Mouse (Mus musculus) MEL (cell line): ENCODE measurements around the gene Ppp3r1. TPM values are rescaled to one million over a fixed set of nuclear protein-coding genes. Genes with fewer than 3 reads are reported as not detected.

Source experiments
- DNase-seq: peaks from one replicate; pipeline ENCODE4 v3.0.0; 2011; ENCODE audit warnings: low read depth, low spot score
- H3K27ac ChIP-seq: 2 replicates; pipeline ENCODE4 v1.5.1; 2012; ENCODE audit warnings: low read depth, mild to moderate bottlenecking, control low read depth, low read length, moderate library complexity; ENCODE audit not compliant: control insufficient read depth
- H3K27me3 ChIP-seq, 2 experiments: fragments of 150-350 bp in 1 of 2; sonication (generic) in 1 of 2; 2 replicates each; pipeline ENCODE4 v1.6.1; 2012; ENCODE audit warnings: low read length in 2 of 2, mild to moderate bottlenecking in 2 of 2, improper control_type of control experiment in 1 of 2, moderate library complexity in 1 of 2; ENCODE audit not compliant: insufficient read depth in 2 of 2, control insufficient read depth in 1 of 2
- H3K36me3 ChIP-seq, 2 experiments: 2 replicates each; pipeline ENCODE4 v1.6.1; 2012 to 2014; ENCODE audit warnings: low read length in 2 of 2, improper control_type of control experiment in 1 of 2, inconsistent platforms in 1 of 2, mild to moderate bottlenecking in 1 of 2; ENCODE audit not compliant: insufficient read depth in 2 of 2, control insufficient read depth in 1 of 2
- H3K4me1 ChIP-seq, 2 experiments: fragments of 150-350 bp in 1 of 2; sonication (generic) in 1 of 2; 2 replicates each; pipeline ENCODE4 v1.6.1; 2012; ENCODE audit warnings: low read length in 2 of 2, improper control_type of control experiment in 1 of 2, mild to moderate bottlenecking in 1 of 2; ENCODE audit not compliant: insufficient read depth in 2 of 2, control insufficient read depth in 1 of 2
- H3K4me3 ChIP-seq, 2 experiments: fragments of 150-350 bp in 1 of 2; sonication (generic) in 1 of 2; 2 replicates each; pipeline ENCODE4 v1.5.1; 2012; ENCODE audit warnings: low read depth in 2 of 2, low read length in 2 of 2, mild to moderate bottlenecking in 2 of 2, moderate library complexity in 2 of 2, control low read depth in 1 of 2, improper control_type of control experiment in 1 of 2; ENCODE audit not compliant: control insufficient read depth in 1 of 2, insufficient read depth in 1 of 2
- H3K79me2 ChIP-seq: 2 replicates; pipeline ENCODE4 v1.6.1; 2012; ENCODE audit warnings: mild to moderate bottlenecking, low read length, moderate library complexity; ENCODE audit not compliant: control insufficient read depth, poor library complexity, insufficient read depth
- H3K9ac ChIP-seq: 2 replicates; pipeline ENCODE4 v1.6.1; 2012; ENCODE audit warnings: low read depth, mild to moderate bottlenecking, control low read depth, low read length, moderate library complexity; ENCODE audit not compliant: control insufficient read depth, poor library complexity, severe bottlenecking
- H3K9me3 ChIP-seq: fragments of 150-350 bp; sonication (generic); replicated peaks from 2 replicates; pipeline ENCODE4 v1.6.1; 2012; ENCODE audit warnings: mild to moderate bottlenecking, low read length, improper control_type of control experiment, moderate library complexity; ENCODE audit not compliant: insufficient read depth
- BHLHE40 ChIP-seq: IDR thresholded peaks from 2 replicates; pipeline ENCODE4 v1.6.1; 2012; ENCODE audit warnings: low read depth, mild to moderate bottlenecking, inconsistent platforms, low read length, improper control_type of control experiment, borderline replicate concordance
- CHD1 ChIP-seq: IDR thresholded peaks from 2 replicates; pipeline ENCODE4 v1.6.1; 2012; ENCODE audit warnings: low read depth, mild to moderate bottlenecking, inconsistent platforms, low read length, improper control_type of control experiment
- CTCF ChIP-seq, 3 experiments: IDR thresholded peaks in 2 of 3; conservative IDR thresholded peaks in 1 of 3; 2 replicates each; pipeline ENCODE4 v1.5.1; 2011 to 2012; ENCODE audit warnings: low read length in 3 of 3, low read depth in 2 of 3, mild to moderate bottlenecking in 2 of 3, improper control_type of control experiment in 1 of 3, inconsistent platforms in 1 of 3, mixed read lengths in 1 of 3, moderate library complexity in 1 of 3; ENCODE audit not compliant: control insufficient read depth in 1 of 3, insufficient read depth in 1 of 3, poor library complexity in 1 of 3, severe bottlenecking in 1 of 3
- E2F4 ChIP-seq: IDR thresholded peaks from 2 replicates; pipeline ENCODE4 v1.6.1; 2011; ENCODE audit warnings: low read depth, low read length, improper control_type of control experiment, borderline replicate concordance
- ELF1 ChIP-seq: IDR thresholded peaks from 2 replicates; pipeline ENCODE4 v1.6.1; 2014; ENCODE audit warnings: low read depth, mild to moderate bottlenecking, inconsistent platforms, low read length, improper control_type of control experiment, moderate library complexity
- ETS1 ChIP-seq: IDR thresholded peaks from 2 replicates; pipeline ENCODE4 v1.6.1; 2012; ENCODE audit warnings: low read depth, mild to moderate bottlenecking, inconsistent platforms, low read length, improper control_type of control experiment, moderate library complexity
- GABPA ChIP-seq: IDR thresholded peaks from 2 replicates; pipeline ENCODE4 v1.6.1; 2012; ENCODE audit warnings: low read depth, mild to moderate bottlenecking, inconsistent platforms, low read length, improper control_type of control experiment, moderate library complexity
- GATA1 ChIP-seq: IDR thresholded peaks from 2 replicates; pipeline ENCODE4 v1.6.1; 2011; ENCODE audit warnings: low read depth, low read length, improper control_type of control experiment
- KAT2A ChIP-seq: conservative IDR thresholded peaks from 2 replicates; pipeline ENCODE4 v1.6.1; 2012; ENCODE audit warnings: low read depth, low read length, improper control_type of control experiment, inconsistent platforms
- MAX ChIP-seq: IDR thresholded peaks from 2 replicates; pipeline ENCODE4 v1.6.1; 2011; ENCODE audit warnings: low read length, improper control_type of control experiment
- MXI1 ChIP-seq: IDR thresholded peaks from 2 replicates; pipeline ENCODE4 v1.6.1; 2011; ENCODE audit warnings: mild to moderate bottlenecking, low read depth, low read length, improper control_type of control experiment
- NELFE ChIP-seq: IDR thresholded peaks from 2 replicates; pipeline ENCODE4 v1.6.1; 2011; ENCODE audit warnings: low read depth, low read length, improper control_type of control experiment
- POLR2AphosphoS5 ChIP-seq: IDR thresholded peaks from 2 replicates; pipeline ENCODE4 v1.6.1; 2012; ENCODE audit warnings: low read depth, borderline replicate concordance, mild to moderate bottlenecking, inconsistent platforms, low read length, moderate library complexity, mixed read lengths
- RCOR1 ChIP-seq: IDR thresholded peaks from 2 replicates; pipeline ENCODE4 v1.6.1; 2012; ENCODE audit warnings: low read depth, mild to moderate bottlenecking, inconsistent platforms, low read length, improper control_type of control experiment
- SIN3A ChIP-seq: IDR thresholded peaks from 2 replicates; pipeline ENCODE4 v1.6.1; 2012; ENCODE audit warnings: low read length, improper control_type of control experiment, inconsistent platforms
- SMC3 ChIP-seq: IDR thresholded peaks from 2 replicates; pipeline ENCODE4 v1.6.1; 2011; ENCODE audit warnings: low read depth, low read length, improper control_type of control experiment
- TAL1 ChIP-seq: IDR thresholded peaks from 2 replicates; pipeline ENCODE4 v1.6.1; 2012; ENCODE audit warnings: mild to moderate bottlenecking, inconsistent platforms, low read length, moderate library complexity, mixed read lengths
- TBP ChIP-seq: IDR thresholded peaks from 2 replicates; pipeline ENCODE4 v1.8.0; 2011; ENCODE audit warnings: low read depth, low read length, improper control_type of control experiment
- USF2 ChIP-seq, 2 experiments: IDR thresholded peaks; 2 replicates each; pipeline ENCODE4 v1.6.1; 2011 to 2012; ENCODE audit warnings: improper control_type of control experiment in 2 of 2, low read length in 2 of 2, borderline replicate concordance in 1 of 2, inconsistent platforms in 1 of 2, low read depth in 1 of 2, mild to moderate bottlenecking in 1 of 2; ENCODE audit not compliant: insufficient read depth in 1 of 2
- ZKSCAN1 ChIP-seq: IDR thresholded peaks from 2 replicates; pipeline ENCODE4 v1.6.1; 2012; ENCODE audit warnings: low read depth, mild to moderate bottlenecking, inconsistent platforms, low read length, improper control_type of control experiment, moderate library complexity
- ZNF384 ChIP-seq: IDR thresholded peaks from 2 replicates; pipeline ENCODE4 v1.6.1; 2012; ENCODE audit warnings: low read depth, mild to moderate bottlenecking, inconsistent platforms, low read length, improper control_type of control experiment
- polyA plus RNA-seq, 2 experiments: library from polyadenylated mRNA; stranded (reverse) in 1 of 2; unstranded in 1 of 2; fragments of >175 nt in 1 of 2; fragments of >200 nt in 1 of 2; gene quantifications; 2 replicates each; pipeline versions ENCODE4 v1.2.1 to v1.2.4; 2012; ENCODE audit warnings: low replicate concordance in 2 of 2, low read depth in 1 of 2; ENCODE audit not compliant: insufficient read length in 2 of 2, insufficient read depth in 1 of 2, missing spikeins in 1 of 2
- total RNA-seq: library from RNA; depleted of rRNA; stranded (reverse); fragments of 300-350 nt; gene quantifications from 2 replicates; pipeline ENCODE4 v1.2.3, GENCODE M21; 2012

The Ppp3r1 gene
- total and polyA plus RNA-seq, 3 experiments = 48.8 to 67.9 (median 63.8) TPM

- H3K9me3 ChIP-seq = no peaks in the 10 kb centered on the region
- H3K27me3 ChIP-seq = no peaks in the 10 kb centered on the region
- peaks cover 61% of the 10 kb centered on the region for H3K79me2 ChIP-seq
- H3K36me3 ChIP-seq = peaks cover 10 to 11% of the 10 kb centered on the region in 2 experiments
- TF ChIP-seq MXI1 = no peak
- no peak for TF ChIP-seq TBP
- no peak for TF ChIP-seq RCOR1
- no peak for TF ChIP-seq CHD1
- no peak for TF ChIP-seq CTCF (IDR thresholded peaks at IDR 0.05 in 2 of 3, conservative IDR thresholded peaks at IDR 0.05 in 1 of 3; ENCODE audit: control insufficient read depth in 1 of 3, insufficient read depth in 1 of 3, low read depth in 2 of 3, low read length in 3 of 3, poor library complexity in 1 of 3, severe bottlenecking in 1 of 3)
- TF ChIP-seq ZNF384 = no peak
- no peak for TF ChIP-seq ELF1
- TF ChIP-seq ZKSCAN1 = no peak
- no peak for TF ChIP-seq GATA1
- TF ChIP-seq USF2 (IDR thresholded peaks at IDR 0.05; ENCODE audit: borderline replicate concordance in 1 of 2, insufficient read depth in 1 of 2, low read depth in 1 of 2, low read length in 2 of 2) = no peak
- no peak for TF ChIP-seq SIN3A
- TF ChIP-seq GABPA = no peak
- no peak for TF ChIP-seq TAL1
- TF ChIP-seq E2F4 = no peak
- TF ChIP-seq MAX = no peak
- TF ChIP-seq, all 39 proteins: peak for 0
- H3K4me3 ChIP-seq = no peak overlapping the region
- no peak overlapping the region for H3K9ac ChIP-seq
- H3K27ac ChIP-seq = no peak overlapping the region
- H3K4me1 ChIP-seq = peaks cover 0 to 2% of the 10 kb centered on the region in 2 experiments; a peak in 1 of 4 replicates
- DNase-seq = no peak
These were observed 17.6 kb downstream of the Ppp3r1 start for GRCm38 (mm10) chr11:17176638-17177037.

GRCm38 (mm10) chr11:17180753-17181152 is 21.7 kb downstream of the Ppp3r1 start:
- Histone ChIP-seq H3K36me3 (peaks cover 9 to 12% of the 10 kb centered on the region in 2 experiments), H3K9ac (no peak overlapping the region), H3K27ac (no peak overlapping the region), H3K27me3 (no peaks in the 10 kb centered on the region), H3K79me2 (peaks cover 40% of the 10 kb centered on the region), H3K4me1 (peaks cover 0 to 2% of the 10 kb centered on the region in 2 experiments; a peak in 2 of 4 replicates), H3K4me3 (no peak overlapping the region), H3K9me3 (no peaks in the 10 kb centered on the region)
- peak; percentile 36 for DNase-seq
- TF ChIP-seq ETS1 (no peak), ZNF384 (no peak), BHLHE40 (no peak), POLR2AphosphoS5 (no peak), MAX (no peak), KAT2A (no peak), SMC3 (no peak), NELFE (no peak)
